Mouse (Mus musculus): ENCODE results near the gene Kcnq1. TPM values are rescaled to one million over a fixed set of nuclear protein-coding genes. Genes with fewer than 3 reads are reported as not detected.

Gene Kcnq1
- polyA plus RNA-seq, 1 experiment, result not detected

DNA sequence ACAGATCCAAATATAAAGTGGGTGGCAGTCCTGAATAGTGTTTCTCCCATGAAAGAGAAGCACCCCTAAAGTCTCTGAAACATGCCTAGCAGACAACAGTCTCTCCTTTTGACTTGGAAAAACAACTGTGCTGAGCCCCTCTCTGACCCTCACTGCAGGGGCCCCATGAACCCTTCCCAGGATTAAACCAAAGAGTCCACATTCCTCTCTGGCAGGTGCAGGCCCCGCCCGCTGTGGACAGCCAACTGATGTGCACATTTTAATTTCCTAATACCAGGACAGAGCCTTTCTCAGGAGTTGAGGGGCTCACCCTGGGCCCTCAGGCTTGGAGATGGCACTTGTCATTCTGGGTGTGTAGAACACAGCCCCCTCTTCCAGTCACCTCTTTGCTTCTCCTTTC is 148.7 kb downstream of the Kcnq1 start:
- peaks cover 8% of the 10 kb centered on the region for H3K79me3 ChIP-seq (ENCODE audit: low read depth)
- no peak for TF ChIP-seq CTCF (IDR thresholded peaks at IDR 0.05; ENCODE audit: control insufficient read depth, insufficient read depth, insufficient read length)
- no peak for TF ChIP-seq FOSL1 (IDR thresholded peaks at IDR 0.05; ENCODE audit: insufficient read depth, low read length, poor library complexity, severe bottlenecking)
- TF ChIP-seq MAX (IDR thresholded peaks at IDR 0.05), result no peak
- no peak for TF ChIP-seq USF1 (IDR thresholded peaks at IDR 0.05; ENCODE audit: low read depth)
- no peak for TF ChIP-seq MYOD1 (IDR thresholded peaks at IDR 0.05; ENCODE audit: control insufficient read depth, insufficient read length, low read depth)
- TF ChIP-seq CEBPB (IDR thresholded peaks at IDR 0.05; ENCODE audit: low read depth), result no peak
- H3K27me3 ChIP-seq (ENCODE audit: control insufficient read depth, insufficient read depth, insufficient read length), result no peaks in the 10 kb centered on the region
- H3K79me2 ChIP-seq (ENCODE audit: control insufficient read depth, insufficient read depth), result peaks cover 7% of the 10 kb centered on the region
- H3K36me3 ChIP-seq (ENCODE audit: control insufficient read depth, insufficient read depth), result no peaks in the 10 kb centered on the region
- H3K4me3 ChIP-seq (ENCODE audit: insufficient read depth, poor library complexity, severe bottlenecking), result no peak overlapping the region
- H3ac ChIP-seq (ENCODE audit: control insufficient read depth, insufficient read length, low read depth), result no peak overlapping the region

DNA sequence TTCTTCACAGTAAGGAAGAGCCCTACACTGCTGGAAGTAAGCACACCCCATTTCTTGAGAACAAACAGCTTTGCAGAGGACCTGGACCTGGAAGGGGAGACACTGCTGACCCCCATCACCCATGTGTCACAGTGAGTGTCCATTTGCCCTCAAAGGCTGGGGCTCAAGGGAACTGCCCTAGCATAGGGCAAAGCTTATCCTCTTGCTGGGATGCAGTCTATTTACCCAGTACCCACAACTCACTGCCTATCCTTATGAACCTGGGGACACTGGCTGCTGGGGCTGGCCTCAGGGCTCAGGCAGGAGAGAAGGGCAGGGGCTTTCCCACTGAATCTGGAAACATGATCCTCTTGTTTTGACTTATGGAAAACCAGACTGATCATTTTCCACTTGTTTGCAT is 155.1 kb downstream of the Kcnq1 start:
- no peaks in the 10 kb centered on the region for H3K27me3 ChIP-seq (ENCODE audit: control insufficient read depth, insufficient read depth, insufficient read length)
- peaks cover 38% of the 10 kb centered on the region for H3K79me3 ChIP-seq (ENCODE audit: low read depth)
- TF ChIP-seq FOSL1 (IDR thresholded peaks at IDR 0.05; ENCODE audit: insufficient read depth, low read length, poor library complexity, severe bottlenecking), result no peak
- no peaks in the 10 kb centered on the region for H3K36me3 ChIP-seq (ENCODE audit: control insufficient read depth, insufficient read depth)
- no peak overlapping the region for H3K4me3 ChIP-seq (ENCODE audit: insufficient read depth, poor library complexity, severe bottlenecking)
- H3ac ChIP-seq (ENCODE audit: control insufficient read depth, insufficient read length, low read depth), result no peak overlapping the region
- peaks cover 55% of the 10 kb centered on the region for H3K79me2 ChIP-seq (ENCODE audit: control insufficient read depth, insufficient read depth)

DNA sequence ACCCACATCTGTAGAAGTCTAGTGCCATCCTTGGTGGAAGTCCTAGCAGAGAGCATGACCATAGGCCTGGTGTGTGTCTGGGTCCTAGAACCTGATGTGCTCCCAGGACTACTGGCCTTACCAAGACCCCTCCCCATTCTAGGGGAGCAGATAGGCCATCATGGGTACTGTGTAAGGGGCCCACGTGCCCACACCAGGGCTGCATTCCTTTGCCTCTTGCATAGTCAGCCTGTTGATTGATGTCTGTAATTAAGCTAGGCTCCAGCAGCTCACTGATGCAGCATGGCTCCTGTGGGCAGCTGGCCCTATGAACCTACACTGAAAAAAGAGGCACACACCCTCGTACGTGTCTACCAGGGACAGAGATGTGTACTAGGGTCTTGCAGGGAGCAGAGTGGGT is 157.4 kb downstream of the Kcnq1 start:
- Histone ChIP-seq H3K36me3 (ENCODE audit: control insufficient read depth, insufficient read depth) (no peaks in the 10 kb centered on the region), H3K79me3 (ENCODE audit: low read depth) (peaks cover 40% of the 10 kb centered on the region), H3K79me2 (ENCODE audit: control insufficient read depth, insufficient read depth) (peaks cover 65% of the 10 kb centered on the region), H3K4me3 (ENCODE audit: insufficient read depth, poor library complexity, severe bottlenecking) (no peak overlapping the region), H3K27me3 (ENCODE audit: control insufficient read depth, insufficient read depth, insufficient read length) (no peaks in the 10 kb centered on the region), H3ac (ENCODE audit: control insufficient read depth, insufficient read length, low read depth) (no peak overlapping the region)
- no peak for TF ChIP-seq USF1 (IDR thresholded peaks at IDR 0.05; ENCODE audit: low read depth)
- TF ChIP-seq CEBPB (IDR thresholded peaks at IDR 0.05; ENCODE audit: low read depth), result no peak
- no peak for TF ChIP-seq MYOD1 (IDR thresholded peaks at IDR 0.05; ENCODE audit: control insufficient read depth, insufficient read length, low read depth)

DNA sequence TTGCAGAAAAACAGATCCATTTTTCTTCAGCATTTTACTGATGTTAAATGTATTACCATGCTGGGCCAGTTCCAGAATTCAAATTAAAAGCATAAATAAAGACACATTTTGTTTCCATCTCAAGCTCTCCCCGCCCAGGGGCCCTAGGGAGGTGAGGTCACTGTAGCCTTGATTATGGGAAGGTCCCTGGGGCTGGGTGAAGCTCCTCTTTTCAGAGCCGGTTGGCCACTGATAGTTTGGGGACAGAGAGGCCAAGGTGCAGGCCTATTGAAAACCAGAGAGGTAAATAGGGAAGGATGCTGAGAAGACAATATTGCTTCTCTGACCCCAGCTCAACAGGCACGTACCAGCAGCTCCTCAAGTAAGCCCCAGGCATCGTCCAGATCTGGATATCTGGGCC is 157.8 kb downstream of the Kcnq1 start:
- H3K4me3 ChIP-seq (ENCODE audit: insufficient read depth, poor library complexity, severe bottlenecking), result no peak overlapping the region
- H3K27me3 ChIP-seq (ENCODE audit: control insufficient read depth, insufficient read depth, insufficient read length), result no peaks in the 10 kb centered on the region

DNA sequence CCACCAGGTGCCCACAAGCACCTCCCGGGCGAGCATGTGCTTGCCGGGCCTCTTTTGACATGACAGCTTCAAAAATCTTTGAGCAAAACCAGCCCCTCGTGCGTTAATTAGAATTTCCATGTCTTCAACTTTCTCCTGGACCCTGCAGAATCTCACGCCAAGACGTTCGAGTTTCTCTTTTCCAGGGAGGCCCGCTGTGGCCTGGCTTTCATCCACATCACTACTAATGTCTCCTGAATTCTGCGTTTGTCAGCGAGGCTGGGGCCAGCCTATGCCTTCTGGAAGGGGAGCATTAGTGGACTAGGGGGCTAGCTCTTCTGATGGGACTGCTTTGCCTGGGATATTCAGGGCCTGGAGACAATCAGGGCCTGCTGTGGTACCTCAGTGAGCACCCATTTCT is 159.2 kb downstream of the Kcnq1 start:
- Histone ChIP-seq H3K27me3 (ENCODE audit: control insufficient read depth, insufficient read depth, insufficient read length) (no peaks in the 10 kb centered on the region), H3ac (ENCODE audit: control insufficient read depth, insufficient read length, low read depth) (no peak overlapping the region), H3K79me2 (ENCODE audit: control insufficient read depth, insufficient read depth) (peaks cover 68% of the 10 kb centered on the region), H3K36me3 (ENCODE audit: control insufficient read depth, insufficient read depth) (no peaks in the 10 kb centered on the region), H3K4me3 (ENCODE audit: insufficient read depth, poor library complexity, severe bottlenecking) (no peak overlapping the region), H3K79me3 (ENCODE audit: low read depth) (peaks cover 36% of the 10 kb centered on the region)
- TF ChIP-seq MAX (IDR thresholded peaks at IDR 0.05) (no peak), USF1 (IDR thresholded peaks at IDR 0.05; ENCODE audit: low read depth) (no peak), MYOD1 (IDR thresholded peaks at IDR 0.05; ENCODE audit: control insufficient read depth, insufficient read length, low read depth) (no peak), FOSL1 (IDR thresholded peaks at IDR 0.05; ENCODE audit: insufficient read depth, low read length, poor library complexity, severe bottlenecking) (no peak), CEBPB (IDR thresholded peaks at IDR 0.05; ENCODE audit: low read depth) (no peak), MYOG (IDR thresholded peaks at IDR 0.05; ENCODE audit: control insufficient read depth, extremely low read depth, insufficient read length) (no peak), CTCF (IDR thresholded peaks at IDR 0.05; ENCODE audit: control insufficient read depth, insufficient read depth, insufficient read length) (no peak)

More for the DNA sequence above, 157.8 kb downstream of the Kcnq1 start:
- Histone ChIP-seq H3K36me3 (ENCODE audit: control insufficient read depth, insufficient read depth) (no peaks in the 10 kb centered on the region), H3K79me3 (ENCODE audit: low read depth) (peaks cover 36% of the 10 kb centered on the region), H3K79me2 (ENCODE audit: control insufficient read depth, insufficient read depth) (peaks cover 66% of the 10 kb centered on the region), H3ac (ENCODE audit: control insufficient read depth, insufficient read length, low read depth) (no peak overlapping the region)
- no peak for TF ChIP-seq FOSL1 (IDR thresholded peaks at IDR 0.05; ENCODE audit: insufficient read depth, low read length, poor library complexity, severe bottlenecking)

DNA sequence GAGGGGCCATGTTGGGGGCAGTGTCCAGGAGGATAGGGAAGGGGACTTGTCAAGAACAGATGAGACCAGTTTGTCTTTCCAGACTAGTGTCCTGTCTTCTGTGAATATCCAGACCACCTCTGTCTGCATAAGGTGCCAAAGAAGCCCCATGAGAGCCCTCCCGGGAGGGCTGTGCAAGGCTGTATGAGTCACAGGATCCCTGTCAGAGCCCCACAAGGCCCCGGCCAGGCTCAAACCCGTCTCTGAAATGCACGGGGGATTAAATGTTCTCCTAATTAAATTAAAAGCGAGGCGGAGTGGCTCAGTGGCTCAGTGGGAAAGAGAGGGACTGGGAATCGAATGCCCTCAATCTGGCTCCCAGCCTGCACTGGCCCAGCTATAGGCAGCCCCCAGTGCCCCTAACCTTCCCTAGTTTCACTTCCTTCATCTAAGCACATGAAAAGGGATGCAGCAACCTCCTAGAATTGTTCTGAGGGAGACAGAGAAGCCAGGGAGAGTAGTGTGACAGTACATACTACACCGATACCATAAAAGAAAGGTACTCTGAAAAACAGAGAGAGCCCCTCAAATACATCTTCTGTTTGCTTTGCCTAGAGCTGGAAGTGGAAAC is 159.8 kb downstream of the Kcnq1 start:
- Histone ChIP-seq H3K4me3 (ENCODE audit: insufficient read depth, poor library complexity, severe bottlenecking) (no peak overlapping the region), H3K79me3 (ENCODE audit: low read depth) (peaks cover 34% of the 10 kb centered on the region), H3K79me2 (ENCODE audit: control insufficient read depth, insufficient read depth) (peaks cover 62% of the 10 kb centered on the region), H3ac (ENCODE audit: control insufficient read depth, insufficient read length, low read depth) (no peak overlapping the region), H3K36me3 (ENCODE audit: control insufficient read depth, insufficient read depth) (no peaks in the 10 kb centered on the region), H3K27me3 (ENCODE audit: control insufficient read depth, insufficient read depth, insufficient read length) (no peaks in the 10 kb centered on the region)
- no peak for TF ChIP-seq MYOD1 (IDR thresholded peaks at IDR 0.05; ENCODE audit: control insufficient read depth, insufficient read length, low read depth)
- TF ChIP-seq MAX (IDR thresholded peaks at IDR 0.05), result no peak
- no peak for TF ChIP-seq FOSL1 (IDR thresholded peaks at IDR 0.05; ENCODE audit: insufficient read depth, low read length, poor library complexity, severe bottlenecking)
- no peak for TF ChIP-seq CEBPB (IDR thresholded peaks at IDR 0.05; ENCODE audit: low read depth)
- no peak for TF ChIP-seq USF1 (IDR thresholded peaks at IDR 0.05; ENCODE audit: low read depth)
- no peak for TF ChIP-seq MYOG (IDR thresholded peaks at IDR 0.05; ENCODE audit: control insufficient read depth, extremely low read depth, insufficient read length)
- no peak for TF ChIP-seq CTCF (IDR thresholded peaks at IDR 0.05; ENCODE audit: control insufficient read depth, insufficient read depth, insufficient read length)

Measured in C2C12 (cell line).